Mouse (Mus musculus) MEL (cell line): ENCODE results near the gene Btk. TPM values are rescaled to one million over a fixed set of nuclear protein-coding genes. Genes with fewer than 3 reads are reported as not detected.

Experiments used
- DNase-seq: peaks from one replicate; pipeline ENCODE4 v3.0.0; 2011; ENCODE audit warnings: low read depth, low spot score
- H3K27ac ChIP-seq: 2 replicates; pipeline ENCODE4 v1.5.1; 2012; ENCODE audit warnings: low read depth, mild to moderate bottlenecking, control low read depth, low read length, moderate library complexity; ENCODE audit not compliant: control insufficient read depth
- H3K27me3 ChIP-seq, 2 experiments: fragments of 150-350 bp in 1 of 2; sonication (generic) in 1 of 2; 2 replicates each; pipeline ENCODE4 v1.6.1; 2012; ENCODE audit warnings: low read length in 2 of 2, mild to moderate bottlenecking in 2 of 2, improper control_type of control experiment in 1 of 2, moderate library complexity in 1 of 2; ENCODE audit not compliant: insufficient read depth in 2 of 2, control insufficient read depth in 1 of 2
- H3K36me3 ChIP-seq, 2 experiments: 2 replicates each; pipeline ENCODE4 v1.6.1; 2012 to 2014; ENCODE audit warnings: low read length in 2 of 2, improper control_type of control experiment in 1 of 2, inconsistent platforms in 1 of 2, mild to moderate bottlenecking in 1 of 2; ENCODE audit not compliant: insufficient read depth in 2 of 2, control insufficient read depth in 1 of 2
- H3K4me1 ChIP-seq, 2 experiments: fragments of 150-350 bp in 1 of 2; sonication (generic) in 1 of 2; 2 replicates each; pipeline ENCODE4 v1.6.1; 2012; ENCODE audit warnings: low read length in 2 of 2, improper control_type of control experiment in 1 of 2, mild to moderate bottlenecking in 1 of 2; ENCODE audit not compliant: insufficient read depth in 2 of 2, control insufficient read depth in 1 of 2
- H3K4me3 ChIP-seq, 2 experiments: fragments of 150-350 bp in 1 of 2; sonication (generic) in 1 of 2; 2 replicates each; pipeline ENCODE4 v1.5.1; 2012; ENCODE audit warnings: low read depth in 2 of 2, low read length in 2 of 2, mild to moderate bottlenecking in 2 of 2, moderate library complexity in 2 of 2, control low read depth in 1 of 2, improper control_type of control experiment in 1 of 2; ENCODE audit not compliant: control insufficient read depth in 1 of 2, insufficient read depth in 1 of 2
- H3K79me2 ChIP-seq: 2 replicates; pipeline ENCODE4 v1.6.1; 2012; ENCODE audit warnings: mild to moderate bottlenecking, low read length, moderate library complexity; ENCODE audit not compliant: control insufficient read depth, poor library complexity, insufficient read depth
- H3K9ac ChIP-seq: 2 replicates; pipeline ENCODE4 v1.6.1; 2012; ENCODE audit warnings: low read depth, mild to moderate bottlenecking, control low read depth, low read length, moderate library complexity; ENCODE audit not compliant: control insufficient read depth, poor library complexity, severe bottlenecking
- H3K9me3 ChIP-seq: fragments of 150-350 bp; sonication (generic); replicated peaks from 2 replicates; pipeline ENCODE4 v1.6.1; 2012; ENCODE audit warnings: mild to moderate bottlenecking, low read length, improper control_type of control experiment, moderate library complexity; ENCODE audit not compliant: insufficient read depth
- CHD2 ChIP-seq: IDR thresholded peaks from 2 replicates; pipeline ENCODE4 v1.6.1; 2011; ENCODE audit warnings: low read length, improper control_type of control experiment
- CTCF ChIP-seq, 3 experiments: IDR thresholded peaks in 2 of 3; conservative IDR thresholded peaks in 1 of 3; 2 replicates each; pipeline ENCODE4 v1.5.1; 2011 to 2012; ENCODE audit warnings: low read length in 3 of 3, low read depth in 2 of 3, mild to moderate bottlenecking in 2 of 3, improper control_type of control experiment in 1 of 3, inconsistent platforms in 1 of 3, mixed read lengths in 1 of 3, moderate library complexity in 1 of 3; ENCODE audit not compliant: control insufficient read depth in 1 of 3, insufficient read depth in 1 of 3, poor library complexity in 1 of 3, severe bottlenecking in 1 of 3
- EP300 ChIP-seq, 2 experiments: IDR thresholded peaks; 2 replicates each; pipeline ENCODE4 v1.6.1; 2011; ENCODE audit warnings: improper control_type of control experiment in 2 of 2, low read length in 2 of 2, low read depth in 1 of 2, mild to moderate bottlenecking in 1 of 2
- ETS1 ChIP-seq: IDR thresholded peaks from 2 replicates; pipeline ENCODE4 v1.6.1; 2012; ENCODE audit warnings: low read depth, mild to moderate bottlenecking, inconsistent platforms, low read length, improper control_type of control experiment, moderate library complexity
- GABPA ChIP-seq: IDR thresholded peaks from 2 replicates; pipeline ENCODE4 v1.6.1; 2012; ENCODE audit warnings: low read depth, mild to moderate bottlenecking, inconsistent platforms, low read length, improper control_type of control experiment, moderate library complexity
- GATA1 ChIP-seq: IDR thresholded peaks from 2 replicates; pipeline ENCODE4 v1.6.1; 2011; ENCODE audit warnings: low read depth, low read length, improper control_type of control experiment
- JUND ChIP-seq: IDR thresholded peaks from 2 replicates; pipeline ENCODE4 v1.6.1; 2011; ENCODE audit warnings: low read depth, mild to moderate bottlenecking, improper control_type of control experiment, low read length
- KAT2A ChIP-seq: conservative IDR thresholded peaks from 2 replicates; pipeline ENCODE4 v1.6.1; 2012; ENCODE audit warnings: low read depth, low read length, improper control_type of control experiment, inconsistent platforms
- MAFK ChIP-seq: IDR thresholded peaks from 2 replicates; pipeline ENCODE4 v1.6.1; 2011; ENCODE audit warnings: low read depth, mild to moderate bottlenecking, low read length, improper control_type of control experiment, borderline replicate concordance
- MAX ChIP-seq: IDR thresholded peaks from 2 replicates; pipeline ENCODE4 v1.6.1; 2011; ENCODE audit warnings: low read length, improper control_type of control experiment
- MAZ ChIP-seq: IDR thresholded peaks from 2 replicates; pipeline ENCODE4 v1.6.1; 2012; ENCODE audit warnings: low read depth, mild to moderate bottlenecking, inconsistent platforms, low read length, improper control_type of control experiment
- MXI1 ChIP-seq: IDR thresholded peaks from 2 replicates; pipeline ENCODE4 v1.6.1; 2011; ENCODE audit warnings: mild to moderate bottlenecking, low read depth, low read length, improper control_type of control experiment
- MYB ChIP-seq: IDR thresholded peaks from 2 replicates; pipeline ENCODE4 v1.6.1; 2011; ENCODE audit warnings: mild to moderate bottlenecking, low read depth, low read length, improper control_type of control experiment
- MYC ChIP-seq: IDR thresholded peaks from 2 replicates; pipeline ENCODE4 v1.6.1; 2011; ENCODE audit warnings: low read depth, mild to moderate bottlenecking, low read length, improper control_type of control experiment, moderate library complexity
- NELFE ChIP-seq: IDR thresholded peaks from 2 replicates; pipeline ENCODE4 v1.6.1; 2011; ENCODE audit warnings: low read depth, low read length, improper control_type of control experiment
- NRF1 ChIP-seq: IDR thresholded peaks from 2 replicates; pipeline ENCODE4 v1.6.1; 2014; ENCODE audit warnings: low read depth, mild to moderate bottlenecking, inconsistent platforms, low read length, improper control_type of control experiment, moderate library complexity; ENCODE audit not compliant: poor library complexity, insufficient read depth, severe bottlenecking
- POLR2A ChIP-seq, 2 experiments: IDR thresholded peaks; 2 replicates each; pipeline ENCODE4 v1.6.1; 2011 to 2012; ENCODE audit warnings: low read length in 2 of 2, mild to moderate bottlenecking in 2 of 2, control low read depth in 1 of 2, improper control_type of control experiment in 1 of 2, low read depth in 1 of 2, moderate library complexity in 1 of 2; ENCODE audit not compliant: control insufficient read depth in 1 of 2, insufficient read depth in 1 of 2, poor library complexity in 1 of 2
- POLR2AphosphoS2 ChIP-seq: IDR thresholded peaks from 2 replicates; pipeline ENCODE4 v1.6.1; 2011; ENCODE audit warnings: low read length, improper control_type of control experiment
- POLR2AphosphoS5 ChIP-seq: IDR thresholded peaks from 2 replicates; pipeline ENCODE4 v1.6.1; 2012; ENCODE audit warnings: low read depth, borderline replicate concordance, mild to moderate bottlenecking, inconsistent platforms, low read length, moderate library complexity, mixed read lengths
- RAD21 ChIP-seq: IDR thresholded peaks from 2 replicates; pipeline ENCODE4 v1.6.1; 2011; ENCODE audit warnings: mild to moderate bottlenecking, low read depth, low read length, improper control_type of control experiment
- RCOR1 ChIP-seq: IDR thresholded peaks from 2 replicates; pipeline ENCODE4 v1.6.1; 2012; ENCODE audit warnings: low read depth, mild to moderate bottlenecking, inconsistent platforms, low read length, improper control_type of control experiment
- TAL1 ChIP-seq: IDR thresholded peaks from 2 replicates; pipeline ENCODE4 v1.6.1; 2012; ENCODE audit warnings: mild to moderate bottlenecking, inconsistent platforms, low read length, moderate library complexity, mixed read lengths
- TBP ChIP-seq: IDR thresholded peaks from 2 replicates; pipeline ENCODE4 v1.8.0; 2011; ENCODE audit warnings: low read depth, low read length, improper control_type of control experiment
- TCF12 ChIP-seq: IDR thresholded peaks from 2 replicates; pipeline ENCODE4 v1.6.1; 2014; ENCODE audit warnings: low read depth, mild to moderate bottlenecking, inconsistent platforms, low read length, improper control_type of control experiment, moderate library complexity
- UBTF ChIP-seq: IDR thresholded peaks from 2 replicates; pipeline ENCODE4 v1.6.1; 2012; ENCODE audit warnings: low read depth, mild to moderate bottlenecking, inconsistent platforms, low read length, improper control_type of control experiment, moderate library complexity, borderline replicate concordance; ENCODE audit not compliant: insufficient read depth
- USF1 ChIP-seq: IDR thresholded peaks from 2 replicates; pipeline ENCODE4 v1.6.1; 2014; ENCODE audit warnings: low read depth, mild to moderate bottlenecking, inconsistent platforms, low read length, improper control_type of control experiment, moderate library complexity
- USF2 ChIP-seq, 2 experiments: IDR thresholded peaks; 2 replicates each; pipeline ENCODE4 v1.6.1; 2011 to 2012; ENCODE audit warnings: improper control_type of control experiment in 2 of 2, low read length in 2 of 2, borderline replicate concordance in 1 of 2, inconsistent platforms in 1 of 2, low read depth in 1 of 2, mild to moderate bottlenecking in 1 of 2; ENCODE audit not compliant: insufficient read depth in 1 of 2
- ZKSCAN1 ChIP-seq: IDR thresholded peaks from 2 replicates; pipeline ENCODE4 v1.6.1; 2012; ENCODE audit warnings: low read depth, mild to moderate bottlenecking, inconsistent platforms, low read length, improper control_type of control experiment, moderate library complexity
- ZMIZ1 ChIP-seq: IDR thresholded peaks from 2 replicates; pipeline ENCODE4 v1.6.1; 2012; ENCODE audit warnings: low read depth, mild to moderate bottlenecking, inconsistent platforms, low read length, improper control_type of control experiment, moderate library complexity
- polyA plus RNA-seq, 2 experiments: library from polyadenylated mRNA; stranded (reverse) in 1 of 2; unstranded in 1 of 2; fragments of >175 nt in 1 of 2; fragments of >200 nt in 1 of 2; gene quantifications; 2 replicates each; pipeline versions ENCODE4 v1.2.1 to v1.2.4; 2012; ENCODE audit warnings: low replicate concordance in 2 of 2, low read depth in 1 of 2; ENCODE audit not compliant: insufficient read length in 2 of 2, insufficient read depth in 1 of 2, missing spikeins in 1 of 2
- total RNA-seq: library from RNA; depleted of rRNA; stranded (reverse); fragments of 300-350 nt; gene quantifications from 2 replicates; pipeline ENCODE4 v1.2.3, GENCODE M21; 2012

Btk gene
- total and polyA plus RNA-seq, 3 experiments: 137 to 327 (median 291) TPM

DNA sequence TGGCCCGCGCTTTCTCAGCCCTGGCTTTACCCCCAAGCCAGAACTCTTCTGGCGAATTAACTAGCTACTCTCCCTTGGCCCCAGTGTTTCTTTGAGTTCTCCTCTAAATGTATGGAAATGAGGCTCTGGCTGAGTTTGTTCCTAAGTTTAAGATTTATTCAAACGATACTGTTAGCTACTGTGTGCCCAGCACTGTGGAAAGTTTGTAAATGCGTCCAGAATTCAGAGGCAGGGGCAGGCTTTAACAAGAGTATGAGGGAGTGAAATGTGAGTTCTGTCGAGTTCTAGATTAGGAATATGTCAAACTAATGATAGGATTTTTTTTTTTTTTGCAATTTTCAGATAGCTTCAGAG, 41.4 kb downstream of the Btk start:
- Histone ChIP-seq H3K4me1 (peaks cover 3 to 9% of the 10 kb centered on the region in 2 experiments; a peak in 3 of 4 replicates), H3K9me3 (no peaks in the 10 kb centered on the region), H3K79me2 (peaks cover 30% of the 10 kb centered on the region), H3K36me3 (peaks cover 28 to 34% of the 10 kb centered on the region in 2 experiments), H3K27ac (peak overlapping the region; percentile 99), H3K27me3 (no peaks in the 10 kb centered on the region), H3K9ac (peak overlapping the region; percentile 99), H3K4me3 (peak overlapping the region; percentile 69 to 97)
- TF ChIP-seq POLR2AphosphoS2: peak; percentile 19
- TF ChIP-seq POLR2A (IDR thresholded peaks at IDR 0.05; ENCODE audit: control insufficient read depth in 1 of 2, insufficient read depth in 1 of 2, low read depth in 1 of 2, low read length in 2 of 2, poor library complexity in 1 of 2): peak in 1 of 2 experiments; percentile 34; a peak in 1 of 4 replicates
- TF ChIP-seq ZKSCAN1: no peak
- no peak for TF ChIP-seq ZMIZ1
- no peak for DNase-seq

- Histone ChIP-seq H3K9ac (peak within 1 kb of the TSS; percentile 99), H3K27ac (peak within 1 kb of the TSS; percentile 99), H3K27me3 (no peaks in the 10 kb centered on the region), H3K4me3 (peak within 1 kb of the TSS; percentile 92 to 97), H3K79me2 (peaks cover 30% of the 10 kb centered on the region), H3K4me1 (peaks cover 3 to 9% of the 10 kb centered on the region in 2 experiments; a peak in 3 of 4 replicates), H3K9me3 (no peaks in the 10 kb centered on the region), H3K36me3 (peaks cover 32 to 38% of the 10 kb centered on the region in 2 experiments)
- peak; percentile 95 for DNase-seq
- TF ChIP-seq POLR2AphosphoS2 (peak; percentile 99), RAD21 (no peak), POLR2AphosphoS5 (no peak), MYB (no peak), KAT2A (no peak), CHD2 (no peak), USF1 (peak; percentile 91), EP300 (IDR thresholded peaks at IDR 0.05; ENCODE audit: low read depth in 1 of 2, low read length in 2 of 2) (no peak), CTCF (IDR thresholded peaks at IDR 0.05 in 2 of 3, conservative IDR thresholded peaks at IDR 0.05 in 1 of 3; ENCODE audit: control insufficient read depth in 1 of 3, insufficient read depth in 1 of 3, low read depth in 2 of 3, low read length in 3 of 3, poor library complexity in 1 of 3, severe bottlenecking in 1 of 3) (no peak), ZMIZ1 (peak; percentile 62; the same call in 1 of the 2 replicates), TAL1 (no peak), MAX (peak; percentile 90), MXI1 (peak; percentile 85), MAZ (peak; percentile 24; the same call in 1 of the 2 replicates), POLR2A (IDR thresholded peaks at IDR 0.05; ENCODE audit: control insufficient read depth in 1 of 2, insufficient read depth in 1 of 2, low read depth in 1 of 2, low read length in 2 of 2, poor library complexity in 1 of 2) (peak in 1 of 2 experiments; percentile 89; a peak in 2 of 4 replicates), NELFE (peak; percentile 91), UBTF (no peak), NRF1 (peak; percentile 55), USF2 (IDR thresholded peaks at IDR 0.05; ENCODE audit: borderline replicate concordance in 1 of 2, insufficient read depth in 1 of 2, low read depth in 1 of 2, low read length in 2 of 2) (peak in 1 of 2 experiments; percentile 55; a peak in 1 of 4 replicates), RCOR1 (no peak), ETS1 (no peak; the same call in 1 of the 2 replicates), TCF12 (no peak), MYC (peak; percentile 97), JUND (no peak), TBP (peak; percentile 43; the same call in 1 of the 2 replicates), GABPA (no peak), MAFK (no peak), GATA1 (no peak)
Measured at GRCm38 (mm10) chrX:134541145-134541954, 42.0 kb downstream of the Btk start, which contains the start of gene Timm8a1. Gene Timm8a1, minus strand, starts transcription at chrX:134541865.
